Mouse (Mus musculus) urinary bladder, adult 2 months (tissue): ENCODE data around the gene AI413582. TPM values are rescaled to one million over a fixed set of nuclear protein-coding genes. Genes with fewer than 3 reads are reported as not detected.

Source experiments
- DNase-seq: peaks from one replicate; pipeline ENCODE4 v3.0.0; 2022; ENCODE audit warnings: low spot score
- polyA plus RNA-seq: library from polyadenylated mRNA; depleted of rRNA; stranded (reverse); fragments of >200 nt; gene quantifications from 2 replicates; pipeline ENCODE4 v1.2.3, GENCODE M21; 2012; rRNA removed

AI413582 gene
- polyA plus RNA-seq, result 34.8 and 48.7 TPM in 2 replicates

- peak; percentile 97 for DNase-seq
Observed at GRCm38 (mm10) chr17:27565163-27565941, at the start of gene AI413582. Gene AI413582, minus strand, starts transcription at chr17:27565756.

- no peak for DNase-seq
Observed at GRCm38 (mm10) chr17:27613016-27613415, 47.5 kb upstream of the AI413582 start.

DNA sequence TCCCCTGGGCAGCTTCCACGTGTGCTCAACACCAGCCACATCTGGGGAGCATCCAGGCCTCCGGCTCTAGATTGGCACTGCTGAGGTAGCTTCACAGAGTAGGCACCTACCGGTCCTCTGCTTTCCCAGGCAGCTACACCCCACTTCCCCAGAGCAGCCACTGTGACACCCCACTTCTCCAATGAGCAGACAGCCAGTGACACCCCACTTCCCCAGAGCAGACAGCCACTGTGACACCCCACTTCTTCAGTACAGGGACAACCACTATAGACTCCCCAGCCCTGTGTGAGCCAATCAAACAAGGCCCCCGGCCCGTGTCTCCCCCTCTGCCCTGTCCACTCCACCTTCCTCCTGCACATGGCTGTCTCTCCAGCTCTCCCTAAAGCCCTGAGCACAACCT lies 46.4 kb upstream of the AI413582 start:
- no peak for DNase-seq

DNA sequence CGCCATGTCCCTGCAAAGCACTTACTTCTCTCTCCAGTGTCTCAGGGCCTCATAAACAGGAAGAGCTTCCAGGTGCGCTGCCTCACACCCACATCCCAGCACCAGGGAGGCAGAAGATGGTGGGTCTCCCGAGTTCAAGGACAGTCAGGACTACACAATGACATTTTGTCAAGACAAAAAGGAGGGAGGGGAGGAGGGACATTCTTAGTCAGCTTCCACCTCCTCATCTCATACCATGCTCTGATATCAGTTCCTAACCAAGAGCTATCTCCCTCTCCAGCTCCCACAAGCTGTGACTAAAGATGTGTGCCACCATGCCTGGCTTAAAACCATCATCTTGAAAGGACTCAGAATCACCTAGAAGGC lies 45.9 kb upstream of the AI413582 start:
- no peak for DNase-seq

GRCm38 (mm10) chr17:27610679-27611518 lies 45.3 kb upstream of the AI413582 start:
- no peak for DNase-seq

DNA sequence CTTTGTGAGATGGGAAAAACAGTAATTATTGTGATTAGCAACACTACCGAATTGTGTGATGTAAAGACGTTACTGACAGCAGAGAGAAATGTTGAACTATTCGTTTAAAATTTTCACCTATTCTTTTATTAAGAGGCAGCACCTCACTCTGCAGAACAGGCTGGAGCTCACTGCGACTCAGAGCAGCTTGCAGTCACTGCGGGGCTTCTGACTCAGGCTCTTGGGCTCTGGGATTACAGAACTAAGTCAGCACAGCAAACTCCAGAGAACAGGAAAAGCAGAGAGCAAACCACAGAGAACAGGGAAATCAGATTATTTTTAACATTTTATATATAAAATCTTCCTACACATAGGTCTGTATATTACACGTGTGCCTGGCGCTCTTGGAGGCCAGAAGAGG lies 44.0 kb upstream of the AI413582 start:
- DNase-seq, result no peak

DNA sequence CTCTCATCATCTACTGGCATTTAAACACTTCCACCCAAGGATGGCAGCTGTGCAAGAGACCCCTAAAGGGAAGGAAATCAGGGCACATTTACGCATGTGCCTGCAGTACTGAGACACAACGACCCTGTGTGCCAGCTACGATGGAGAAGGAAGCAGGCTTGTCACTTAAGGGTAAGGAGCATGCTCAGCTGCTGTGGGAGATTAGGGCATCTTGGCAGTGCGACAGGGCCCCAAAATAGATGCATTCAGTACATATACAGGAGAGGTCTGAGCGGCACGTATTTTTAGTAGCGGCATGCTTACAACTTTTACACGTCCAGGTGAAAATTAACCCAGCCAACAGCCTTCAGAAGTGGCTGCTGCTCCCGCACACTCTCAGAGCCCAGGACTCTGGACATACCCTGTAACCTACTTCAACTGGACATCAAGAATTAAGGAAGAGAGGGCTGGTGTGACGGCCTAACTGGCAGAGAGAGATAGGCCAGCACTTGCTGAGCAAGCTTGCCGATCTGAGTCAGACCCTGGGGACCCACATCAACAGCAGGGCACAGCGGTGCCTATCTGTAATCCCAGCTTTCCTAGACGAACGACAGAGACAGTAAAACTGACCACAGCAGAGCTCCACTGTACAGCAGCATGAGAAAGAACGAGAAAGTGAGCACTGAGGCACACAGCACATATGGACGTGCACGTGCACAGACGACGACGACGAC lies 38.1 kb upstream of the AI413582 start:
- DNase-seq, result no peak

DNA sequence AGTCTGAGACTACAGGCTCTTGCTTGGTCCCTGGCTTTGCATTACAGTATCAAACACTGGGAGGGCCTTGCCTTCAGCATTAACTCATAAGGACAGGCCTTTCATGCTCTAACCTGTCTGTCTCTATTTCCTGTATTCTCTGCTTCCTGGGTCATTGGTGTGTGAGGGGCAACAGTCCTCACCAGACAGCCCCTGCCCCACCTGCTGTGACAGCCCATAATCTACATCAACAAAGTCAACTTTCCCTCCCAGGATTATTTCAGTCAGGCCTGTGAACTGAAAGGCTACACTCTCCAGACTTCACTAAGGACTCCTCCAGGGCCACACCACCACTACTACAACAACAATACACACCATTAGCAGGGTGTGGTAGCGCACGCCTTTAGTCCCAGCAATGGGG lies 37.5 kb upstream of the AI413582 start:
- no peak for DNase-seq

GRCm38 (mm10) chr17:27600869-27601268 lies 35.3 kb upstream of the AI413582 start:
- no peak for DNase-seq

DNA sequence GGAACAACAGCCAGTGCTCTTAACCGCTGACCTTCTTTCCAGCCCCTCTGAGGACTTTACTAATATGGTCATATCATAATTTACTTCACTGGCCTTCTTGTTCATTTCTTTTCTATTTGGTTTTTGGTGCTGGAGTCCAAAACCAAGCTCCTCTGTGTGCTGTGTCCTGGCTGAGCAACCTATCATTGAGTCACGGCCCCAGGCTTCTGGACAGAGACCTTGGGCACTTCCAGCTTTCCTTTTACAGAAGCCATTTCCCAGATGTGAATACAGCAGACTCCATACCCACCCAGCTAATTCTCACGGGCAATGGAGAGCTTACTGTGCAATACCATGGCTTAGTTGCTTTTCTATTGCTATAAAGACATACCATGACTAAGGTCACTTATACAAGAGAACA lies 34.7 kb upstream of the AI413582 start:
- no peak for DNase-seq

DNA sequence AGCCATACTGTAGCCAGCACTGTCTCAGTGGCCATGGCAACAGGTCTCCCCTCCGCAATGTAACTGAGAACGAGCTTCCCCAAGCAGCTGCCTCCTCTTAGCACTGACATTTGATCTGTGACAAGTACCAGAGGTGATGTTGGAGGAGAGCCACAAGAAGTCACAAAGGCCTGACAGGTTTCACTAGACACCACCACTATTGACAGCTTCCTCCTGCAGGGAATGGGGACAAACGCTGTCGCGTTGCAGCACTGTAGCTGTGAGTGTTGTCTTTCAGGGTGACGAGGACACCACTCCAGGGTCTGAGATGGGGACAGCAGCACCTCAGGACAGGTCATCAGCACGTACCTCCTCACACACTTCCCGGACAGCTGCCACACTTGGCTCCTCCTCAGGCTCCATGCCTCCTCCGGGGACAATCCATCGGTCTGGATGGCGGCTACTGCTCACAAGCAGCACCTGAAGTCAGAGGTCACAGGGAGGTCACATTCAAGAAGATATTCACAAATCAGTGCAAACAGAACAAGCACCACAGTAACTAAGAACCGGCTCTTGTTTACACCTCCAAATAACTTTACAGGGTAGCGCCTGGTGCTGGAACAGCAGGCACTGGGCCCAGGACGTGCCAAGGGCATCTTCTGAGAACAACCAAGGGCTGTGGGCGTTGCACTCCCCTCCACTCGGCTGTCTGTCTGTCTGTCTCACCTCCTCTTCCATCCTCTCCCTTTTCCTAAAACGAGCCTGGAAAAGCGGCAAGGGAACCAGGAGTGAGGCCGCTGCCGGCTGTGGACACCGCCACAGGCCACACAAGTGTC lies 31.0 kb upstream of the AI413582 start:
- DNase-seq, result no peak

DNA sequence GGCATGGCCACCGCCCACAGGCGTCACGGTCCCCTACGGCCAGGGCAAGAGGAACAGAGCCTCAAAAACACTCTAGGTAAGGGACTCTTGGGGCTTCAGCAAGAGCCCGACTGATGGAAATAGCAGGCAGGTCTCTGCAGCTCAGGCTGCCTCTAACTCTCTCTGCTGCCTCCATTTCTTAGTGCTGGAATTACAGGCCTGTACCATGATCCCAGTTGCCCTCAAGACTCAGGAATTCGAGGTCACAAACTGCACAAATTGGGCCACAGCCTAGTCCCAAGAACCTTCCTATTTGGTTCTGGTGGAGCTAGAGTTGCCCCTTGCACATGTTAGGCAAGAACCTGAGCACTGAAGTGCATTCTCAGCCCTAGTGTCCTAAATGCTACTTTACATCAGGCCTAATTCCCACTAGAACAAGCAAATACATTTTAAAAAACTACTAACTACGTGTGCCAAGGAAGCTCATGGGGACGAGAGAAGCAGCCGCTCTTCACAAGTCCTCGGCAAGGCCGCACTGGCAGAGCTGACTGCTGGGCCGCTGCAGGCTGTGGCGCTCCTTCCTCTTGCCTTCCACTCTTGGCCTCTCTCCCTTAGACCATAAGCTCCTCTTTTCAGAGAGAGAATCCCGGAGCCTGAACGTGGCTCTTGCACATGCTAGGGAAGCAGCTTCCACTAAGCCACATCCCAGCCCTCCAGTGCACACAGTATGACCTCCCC lies 30.3 kb upstream of the AI413582 start:
- no peak for DNase-seq

- DNase-seq, result no peak
Observed at GRCm38 (mm10) chr17:27592565-27592910, 27.0 kb upstream of the AI413582 start.

GRCm38 (mm10) chr17:27591826-27592564 lies 26.4 kb upstream of the AI413582 start:
- no peak for DNase-seq

- no peak for DNase-seq
Observed at GRCm38 (mm10) chr17:27588231-27588630, 22.7 kb upstream of the AI413582 start.

DNA sequence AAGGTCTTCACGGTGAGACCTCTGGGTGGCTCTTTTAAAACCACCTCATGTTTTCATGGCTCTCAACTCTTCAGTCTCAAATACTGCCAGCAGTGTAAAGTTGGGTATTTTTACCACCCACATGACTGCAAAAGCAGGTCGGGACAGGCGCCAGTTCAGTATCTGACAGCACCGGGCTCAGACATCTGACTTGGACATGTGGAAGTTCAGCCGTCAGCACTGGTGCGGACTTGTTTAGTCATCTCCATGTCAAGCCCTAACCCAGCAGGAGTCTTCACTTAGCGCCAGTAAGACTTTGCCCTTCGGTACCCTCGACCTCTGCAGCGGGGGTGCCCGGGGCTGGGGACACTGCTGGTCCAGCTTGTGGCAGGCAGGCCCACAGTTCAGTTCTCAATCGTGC lies 21.7 kb upstream of the AI413582 start:
- DNase-seq, result no peak

- DNase-seq, result no peak
Observed at GRCm38 (mm10) chr17:27586661-27587060, 21.1 kb upstream of the AI413582 start.

- no peak for DNase-seq
Observed at GRCm38 (mm10) chr17:27583185-27583894, 17.8 kb upstream of the AI413582 start.

DNA sequence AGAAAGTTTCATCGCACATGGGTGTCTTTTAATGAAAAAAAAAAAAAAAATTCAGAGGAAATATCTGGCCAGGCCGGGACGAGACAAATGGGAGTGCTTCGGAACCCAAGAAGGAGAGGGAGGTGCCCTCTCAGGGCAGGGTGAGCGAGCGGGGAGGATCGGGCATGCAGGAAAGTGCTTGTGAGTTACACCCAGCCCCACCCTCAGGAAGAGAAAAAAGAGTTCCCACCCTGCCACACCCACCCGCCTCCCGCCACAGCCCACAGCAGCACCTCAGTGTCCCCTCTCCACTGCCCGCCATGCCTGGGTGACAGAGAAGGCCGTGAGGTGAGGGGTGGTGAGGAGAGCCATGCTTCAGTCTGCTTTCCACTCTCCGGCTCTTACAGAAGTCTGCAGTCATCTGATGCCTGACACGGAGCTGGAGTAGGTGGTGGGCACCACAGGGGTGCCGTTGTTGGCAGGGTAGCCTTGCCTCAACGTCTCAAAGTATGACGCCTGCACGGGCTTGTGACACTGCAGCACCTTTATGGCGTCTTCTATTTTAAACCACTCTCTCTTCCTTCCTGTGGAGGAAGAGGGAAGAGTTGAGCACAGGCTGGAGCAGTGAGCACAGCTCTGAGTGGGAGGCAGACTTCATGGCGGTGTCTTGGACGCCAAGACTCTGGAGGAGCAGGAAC lies 15.0 kb upstream of the AI413582 start:
- no peak for DNase-seq
